Mouse (Mus musculus) right cerebral cortex, postnatal 25 days (tissue): ENCODE data around the gene Olfr820.
"Not testable (repeated sequence)": the region's sequence is repeated elsewhere in the genome, so short reads cannot be mapped to it uniquely, and the experiment has no call there.

Experiments used
- DNase-seq: peaks from one replicate; pipeline ENCODE4 v3.0.0; 2022

Gene Olfr820

DNA sequence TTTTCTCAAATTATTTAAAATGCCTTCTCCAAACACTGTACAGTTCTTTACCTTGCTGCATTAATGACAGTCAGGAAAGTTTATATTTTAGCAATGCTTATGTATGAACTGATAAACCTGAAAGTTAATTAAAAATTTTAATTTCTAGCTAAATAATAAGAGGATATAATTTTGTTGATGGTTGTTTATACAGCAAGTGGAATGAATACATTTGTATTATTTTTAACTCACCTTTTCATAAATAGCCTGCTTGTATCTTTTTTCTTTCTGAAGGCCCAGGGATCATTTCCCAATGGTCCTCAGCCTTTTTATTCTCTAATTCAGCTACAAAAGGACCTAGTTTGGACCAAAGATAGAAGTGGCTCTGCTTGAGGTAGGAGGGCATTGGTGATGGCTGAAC is at the start of gene Olfr820:
Olfr820 (plus strand) TSS at position 301 of the 400 bp plus-strand sequence.
- no peak for DNase-seq

DNA sequence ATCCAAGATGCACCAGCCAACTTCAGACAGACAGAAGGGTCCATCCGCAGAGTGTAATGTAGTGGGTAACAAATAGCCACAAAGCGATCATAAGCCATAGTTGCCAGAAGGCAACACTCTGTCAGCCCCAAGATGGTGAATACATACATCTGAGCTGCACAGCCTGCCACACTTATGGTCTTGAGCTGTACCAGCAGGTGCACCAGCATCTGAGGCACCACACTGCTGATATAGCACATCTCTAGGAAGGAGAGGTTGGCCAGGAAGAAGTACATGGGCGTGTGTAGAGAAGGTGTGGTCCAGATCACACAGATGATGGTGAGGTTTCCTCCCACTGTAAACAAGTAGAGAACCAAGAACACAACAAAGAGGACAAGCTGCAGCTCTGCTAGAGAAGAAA is 46.2 kb upstream of the Olfr820 start:
- not testable (repeated sequence) for DNase-seq

DNA sequence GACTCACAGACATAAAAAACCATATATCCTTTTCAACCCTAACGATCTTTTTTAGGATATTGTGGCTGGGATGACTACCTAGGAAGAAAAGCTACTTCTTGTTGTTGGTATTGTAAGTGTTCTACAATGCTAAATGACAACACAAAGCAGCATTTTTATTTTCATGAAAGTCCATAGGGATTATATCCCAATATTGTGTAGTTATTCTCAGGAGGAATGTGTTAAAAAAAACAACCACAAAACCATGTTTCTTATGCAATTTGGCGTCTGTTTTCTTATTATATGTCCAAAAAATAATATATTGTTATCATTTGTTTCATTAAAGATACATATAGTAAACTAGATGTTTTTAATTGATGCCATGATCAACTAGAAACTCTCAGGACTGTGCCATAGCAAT is 45.3 kb upstream of the Olfr820 start, which contains the start of gene Olfr819:
Olfr819 (minus strand) TSS at position 101 of the 400 bp plus-strand sequence.
- not testable (repeated sequence) for DNase-seq

DNA sequence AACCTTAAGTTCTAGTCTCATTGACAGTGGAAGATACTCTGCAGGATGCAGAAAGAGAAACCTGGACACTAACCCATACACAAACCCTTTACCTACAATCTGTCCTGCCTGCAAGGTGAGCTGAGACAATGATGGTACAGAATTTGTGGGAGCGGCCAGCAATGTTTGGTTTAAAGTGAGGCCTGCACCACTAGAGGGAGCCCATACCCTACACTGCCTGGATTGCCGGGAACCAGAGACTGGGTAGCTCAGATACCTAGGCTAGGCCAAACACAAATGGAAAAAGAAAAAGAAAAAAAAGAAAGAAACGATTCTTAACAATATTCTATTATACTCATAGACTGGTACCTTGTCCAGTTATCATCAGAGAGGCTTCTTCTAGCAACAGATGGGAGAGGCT is 39.4 kb upstream of the Olfr820 start:
- DNase-seq: not testable (repeated sequence)

DNA sequence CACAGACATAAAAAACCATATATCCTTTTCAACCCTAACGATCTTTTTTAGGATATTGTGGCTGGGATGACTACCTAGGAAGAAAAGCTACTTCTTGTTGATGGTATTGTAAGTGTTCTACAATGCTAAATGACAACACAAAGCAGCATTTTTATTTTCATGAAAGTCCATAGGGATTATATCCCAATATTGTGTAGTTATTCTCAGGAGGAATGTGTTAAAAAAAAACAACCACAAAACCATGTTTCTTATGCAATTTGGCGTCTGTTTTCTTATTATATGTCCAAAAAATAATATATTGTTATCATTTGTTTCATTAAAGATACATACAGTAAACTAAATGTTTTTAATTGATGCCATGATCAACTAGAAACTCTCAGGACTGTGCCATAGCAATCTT is 36.4 kb upstream of the Olfr820 start, which contains the start of gene Olfr247:
Olfr247 (minus strand) TSS at position 101 of the 400 bp plus-strand sequence.
- not testable (repeated sequence) for DNase-seq

DNA sequence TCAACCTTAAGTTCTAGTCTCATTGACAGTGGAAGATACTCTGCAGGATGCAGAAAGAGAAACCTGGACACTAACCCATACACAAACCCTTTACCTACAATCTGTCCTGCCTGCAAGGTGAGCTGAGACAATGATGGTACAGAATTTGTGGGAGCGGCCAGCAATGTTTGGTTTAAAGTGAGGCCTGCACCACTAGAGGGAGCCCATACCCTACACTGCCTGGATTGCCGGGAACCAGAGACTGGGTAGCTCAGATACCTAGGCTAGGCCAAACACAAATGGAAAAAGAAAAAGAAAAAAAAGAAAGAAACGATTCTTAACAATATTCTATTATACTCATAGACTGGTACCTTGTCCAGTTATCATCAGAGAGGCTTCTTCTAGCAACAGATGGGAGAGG is 30.6 kb upstream of the Olfr820 start:
- not testable (repeated sequence) for DNase-seq

DNA sequence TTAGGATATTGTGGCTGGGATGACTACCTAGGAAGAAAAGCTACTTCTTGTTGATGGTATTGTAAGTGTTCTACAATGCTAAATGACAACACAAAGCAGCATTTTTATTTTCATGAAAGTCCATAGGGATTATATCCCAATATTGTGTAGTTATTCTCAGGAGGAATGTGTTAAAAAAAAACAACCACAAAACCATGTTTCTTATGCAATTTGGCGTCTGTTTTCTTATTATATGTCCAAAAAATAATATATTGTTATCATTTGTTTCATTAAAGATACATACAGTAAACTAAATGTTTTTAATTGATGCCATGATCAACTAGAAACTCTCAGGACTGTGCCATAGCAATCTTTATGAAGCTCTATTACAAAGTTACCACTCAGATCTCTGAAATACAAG is 27.5 kb upstream of the Olfr820 start, which contains the start of gene Gm10310:
Gm10310 (minus strand) TSS at position 101 of the 400 bp plus-strand sequence.
- not testable (repeated sequence) for DNase-seq

DNA sequence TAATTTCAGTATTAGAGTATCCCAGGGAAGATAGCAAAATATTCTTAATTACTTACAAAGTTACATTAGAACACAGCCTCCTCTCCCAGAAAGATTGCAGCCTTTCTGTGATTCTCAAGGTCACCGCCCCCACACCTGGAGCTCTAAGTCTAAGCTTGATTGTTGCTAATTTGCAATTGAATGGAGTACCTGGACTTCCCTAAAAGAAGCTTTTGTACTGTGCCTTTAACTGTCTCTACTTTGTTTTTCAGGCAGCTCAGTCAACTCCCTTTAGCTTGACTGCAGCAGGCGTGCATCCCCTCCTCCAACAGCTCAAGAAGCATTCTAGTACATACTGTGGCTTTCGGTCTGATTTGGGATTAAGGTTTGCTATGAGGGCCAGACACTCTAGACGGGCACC is 8.3 kb upstream of the Olfr820 start:
- DNase-seq: not testable (repeated sequence)

DNA sequence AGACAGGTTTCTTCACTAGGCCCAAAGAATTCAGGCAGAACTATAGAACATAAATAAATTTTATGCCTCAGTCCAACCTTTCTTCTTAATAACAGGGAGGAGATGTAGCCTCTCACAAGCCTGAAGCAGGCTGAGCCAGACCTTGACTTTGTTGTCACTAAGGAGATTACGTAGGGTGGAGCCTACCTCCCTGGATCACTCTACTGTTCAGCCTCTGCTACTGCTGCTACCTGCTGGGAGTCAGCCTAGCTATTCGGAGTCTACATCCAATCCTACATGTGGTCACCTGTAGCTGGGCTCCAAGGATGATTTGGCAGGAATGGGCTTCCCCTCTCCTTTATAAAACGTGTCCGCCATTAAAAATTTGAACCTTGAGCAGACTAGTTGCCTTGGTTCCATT is 7.1 kb upstream of the Olfr820 start:
- not testable (repeated sequence) for DNase-seq

DNA sequence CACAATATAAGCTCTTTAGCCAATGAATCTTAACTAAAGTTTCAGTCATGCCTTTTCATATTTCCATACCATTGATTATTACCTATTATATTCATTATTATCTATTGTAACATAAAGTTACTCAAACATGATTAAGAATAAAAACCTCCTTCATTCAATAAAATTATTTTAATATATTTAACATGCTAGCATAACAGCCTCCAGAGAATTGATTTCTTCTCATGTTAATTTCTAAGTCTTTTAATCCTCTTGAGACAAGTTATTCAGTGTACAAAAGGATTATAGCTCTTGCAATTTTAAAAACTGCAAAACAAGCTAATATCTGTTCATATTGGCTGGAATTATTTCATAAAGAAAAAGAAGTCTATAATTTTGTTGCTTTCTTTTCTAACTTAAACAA is 17.6 kb downstream of the Olfr820 start, which contains the start of gene Olfr821:
Olfr821 (plus strand) TSS at position 301 of the 400 bp plus-strand sequence.
- DNase-seq: no peak

DNA sequence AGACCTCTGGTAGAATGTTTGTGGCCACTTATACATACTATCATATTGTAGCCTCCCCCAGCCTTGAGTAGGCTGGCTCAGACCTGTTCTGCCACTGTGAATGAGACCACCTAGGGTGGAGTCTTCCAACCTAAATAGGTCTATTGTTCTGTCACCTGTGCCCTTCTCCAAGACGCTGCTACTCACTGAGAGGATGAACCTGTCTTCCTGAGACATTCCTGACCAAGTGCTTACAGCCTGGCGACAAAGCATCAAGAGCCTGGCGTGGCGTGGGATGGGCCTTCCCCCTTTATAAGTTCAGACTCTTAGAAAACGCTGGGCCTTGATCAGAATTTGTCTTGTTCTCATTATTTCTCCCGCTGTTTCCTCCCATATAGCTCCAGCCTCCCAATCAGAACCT is 24.7 kb downstream of the Olfr820 start:
- DNase-seq: no peak
